ENCODE assay signal across 10 mouse cellular contexts in genomic region chr1:191693231-191693630, GRCm38 (mm10). TPM values are rescaled to one million over a fixed set of nuclear protein-coding genes. Genes with fewer than 3 reads are reported as not detected.
DNase-seq lines count a peak whose midpoint lies in the region; ATAC-seq lines count a peak whose summit lies in the region.
"Had no signal": no experiment of that assay in that cellular context is flagged by ENCODE, and none has a peak within 500 bp of the region (broad histone marks: within the 10 kb centered on the region; RNA-seq: fewer than 3 reads in every experiment).

No protein-coding gene starts in this region.

- peak; percentile 49; the same call in 1 of the 2 replicates for ATAC-seq in liver, embryonic 15.5 days (ENCODE audit: insufficient read depth)
- no peak for ATAC-seq in erythroid progenitor cell, adult 5-6 weeks (replicated peaks; ENCODE audit: low FRiP score, poor library complexity, severe bottlenecking)
- ATAC-seq: forebrain, embryonic 16.5 days; hindbrain, embryonic 16.5 days had no signal

- H3K4me3 ChIP-seq in liver, embryonic 15.5 days (replicated peaks) = no peak overlapping the region

- H3K27me3 ChIP-seq in liver, embryonic 15.5 days = no peaks in the 10 kb centered on the region

- WGBS in liver, embryonic 15.5 days (ENCODE audit: insufficient replicate concordance) = 54% methylated on average over 4 of the region's 4 CpGs

- H3K36me3 ChIP-seq in liver, embryonic 15.5 days (replicated peaks) = no peaks in the 10 kb centered on the region
- H3K36me3 ChIP-seq: G1E had no signal

- H3K27ac ChIP-seq in liver, embryonic 15.5 days (replicated peaks) = no peak overlapping the region

- H3K4me2 ChIP-seq in liver, embryonic 15.5 days = no peak overlapping the region

- DNase-seq in liver = no peak
- peak; percentile 8 to 22 for DNase-seq in adrenal gland, postnatal 4 days (ENCODE audit: low spot score in 2 of 2)
- peak; percentile 72 for DNase-seq in kidney, postnatal 10 days
- peak; percentile 62 to 76 for DNase-seq in lung, postnatal 4 days
- no peak for DNase-seq in ovary, postnatal 14 days (ENCODE audit: low spot score)

- H3K4me1 ChIP-seq in liver, embryonic 15.5 days (replicated peaks) = no peaks in the 10 kb centered on the region

- no peak overlapping the region for H3K9ac ChIP-seq in liver, embryonic 15.5 days

- no peaks in the 10 kb centered on the region for H3K9me3 ChIP-seq in liver, embryonic 15.5 days (replicated peaks)
- H3K9me3 ChIP-seq: G1E had no signal

RNA-seq across cellular contexts. Expression of gene Lpgat1, which starts 24.4 kb away (rescaled TPM):
- 18.7 and 19.0 TPM in 2 replicates for polyA plus RNA-seq in liver, embryonic 15.5 days (2015; fragmentation: Nextera tagmentation; extraction: Ambion mirVana)
- 10 to 100 TPM; 56.0 to 70.3 TPM for total RNA-seq in adrenal gland, postnatal 4 days (2021)
- 7.2 and 8.8 TPM in 2 replicates for total RNA-seq in erythroid progenitor cell, adult 5-6 weeks (2015; ENCODE audit: low replicate concordance)
- 5.2 and 8.7 TPM in 2 replicates for total RNA-seq in erythroid progenitor cell, adult 5-6 weeks (2017; ENCODE audit: low replicate concordance)
- polyA plus RNA-seq: G1E had no signal

Comparison
In these comparisons a context has a peak if more than half of its experiments do, and no peak if none do; other contexts are left out.
1. DNase-seq: peak in adrenal gland, postnatal 4 days (2 of 2), kidney, postnatal 10 days (single experiment) and lung, postnatal 4 days (2 of 2); none in liver (single experiment) and ovary, postnatal 14 days (single experiment).
2. RNA of gene Lpgat1, which starts 24.4 kb away (total RNA-seq): 56.0 to 70.3 TPM in adrenal gland, postnatal 4 days; 5.2 to 8.8 TPM in erythroid progenitor cell, adult 5-6 weeks; every median in the first group is over 4 times any median in the second.